Mouse (Mus musculus): ENCODE measurements around the gene Dtnb. TPM values are rescaled to one million over a fixed set of nuclear protein-coding genes. Genes with fewer than 3 reads are reported as not detected.
A peak's percentile ranks its signal among the peaks of the same experiment; 100 is the strongest.

Gene Dtnb
- polyA plus RNA-seq, 1 experiment from 2014 or later, result 41.1 TPM

GRCm38 (mm10) chr12:3572581-3573397 is 608 bp downstream of the Dtnb start:
- WGBS, result under 1% methylated on average over 53 of the region's 53 CpGs
- no peak for TF ChIP-seq CTCF (IDR thresholded peaks at IDR 0.05; ENCODE audit: low read depth)
- Histone ChIP-seq H3K9me3 (ENCODE audit: low read depth, low read length) (no peaks in the 10 kb centered on the region), H3K4me3 (ENCODE audit: low read depth, low read length) (peak overlapping the region; percentile 84), H3K9ac (peak overlapping the region; percentile 83), H3K4me1 (ENCODE audit: insufficient read depth) (no peaks in the 10 kb centered on the region), H3K4me2 (peak overlapping the region; percentile 70), H3K27me3 (ENCODE audit: insufficient read depth, low read length) (no peaks in the 10 kb centered on the region), H3K27ac (ENCODE audit: low read depth) (peak overlapping the region; percentile 91), H3K36me3 (ENCODE audit: insufficient read depth) (no peaks in the 10 kb centered on the region)
- DNase-seq, result peak; percentile 70
- peak; percentile 84 for ATAC-seq (ENCODE audit: insufficient read depth)

GRCm38 (mm10) chr12:3573410-3573809 is 1.2 kb downstream of the Dtnb start:
- no peak overlapping the region for H3K27ac ChIP-seq (ENCODE audit: low read depth)
- no peak for TF ChIP-seq CTCF (IDR thresholded peaks at IDR 0.05; ENCODE audit: low read depth)
- ATAC-seq (ENCODE audit: insufficient read depth) (no peak), DNase-seq (peak; percentile 25)
- no peaks in the 10 kb centered on the region for H3K4me1 ChIP-seq (ENCODE audit: insufficient read depth)
- no peaks in the 10 kb centered on the region for H3K27me3 ChIP-seq (ENCODE audit: insufficient read depth, low read length)
- no peaks in the 10 kb centered on the region for H3K36me3 ChIP-seq (ENCODE audit: insufficient read depth)
- peak overlapping the region; percentile 70 for H3K4me2 ChIP-seq
- peak overlapping the region; percentile 84 for H3K4me3 ChIP-seq (ENCODE audit: low read depth, low read length)
- WGBS, result 31% methylated on average over 6 of the region's 6 CpGs
- H3K9ac ChIP-seq, result peak overlapping the region; percentile 83
- no peaks in the 10 kb centered on the region for H3K9me3 ChIP-seq (ENCODE audit: low read depth, low read length)

- peak; percentile 34 for TF ChIP-seq CTCF (IDR thresholded peaks at IDR 0.05; ENCODE audit: low read depth)
- no peak overlapping the region for H3K9ac ChIP-seq
- H3K9me3 ChIP-seq (ENCODE audit: low read depth, low read length), result no peaks in the 10 kb centered on the region
- H3K4me2 ChIP-seq, result no peak overlapping the region
- H3K36me3 ChIP-seq (ENCODE audit: insufficient read depth), result no peaks in the 10 kb centered on the region
- H3K27me3 ChIP-seq (ENCODE audit: insufficient read depth, low read length), result no peaks in the 10 kb centered on the region
- WGBS, result 90% methylated on average over 4 of the region's 4 CpGs
- no peak overlapping the region for H3K4me3 ChIP-seq (ENCODE audit: low read depth, low read length)
- H3K27ac ChIP-seq (ENCODE audit: low read depth), result no peak overlapping the region
- DNase-seq (peak; percentile 11), ATAC-seq (ENCODE audit: insufficient read depth) (no peak)
- H3K4me1 ChIP-seq (ENCODE audit: insufficient read depth), result no peaks in the 10 kb centered on the region
Observed at GRCm38 (mm10) chr12:3574670-3575069, 2.5 kb downstream of the Dtnb start.

GRCm38 (mm10) chr12:3579958-3580530 is 7.9 kb downstream of the Dtnb start:
- Histone ChIP-seq H3K27ac (ENCODE audit: low read depth) (no peak overlapping the region), H3K4me2 (no peak overlapping the region), H3K36me3 (ENCODE audit: insufficient read depth) (no peaks in the 10 kb centered on the region), H3K9ac (no peak overlapping the region), H3K4me3 (ENCODE audit: low read depth, low read length) (no peak overlapping the region), H3K9me3 (ENCODE audit: low read depth, low read length) (no peaks in the 10 kb centered on the region), H3K4me1 (ENCODE audit: insufficient read depth) (no peaks in the 10 kb centered on the region; the same call in 1 of the 2 replicates), H3K27me3 (ENCODE audit: insufficient read depth, low read length) (no peaks in the 10 kb centered on the region)
- no peak for TF ChIP-seq CTCF (IDR thresholded peaks at IDR 0.05; ENCODE audit: low read depth)
- peak; percentile 59 for DNase-seq
- no peak for ATAC-seq (ENCODE audit: insufficient read depth)
- WGBS, result 37% methylated on average over 2 of the region's 2 CpGs

GRCm38 (mm10) chr12:3582604-3583003 is 10.4 kb downstream of the Dtnb start:
- Histone ChIP-seq H3K9me3 (ENCODE audit: low read depth, low read length) (no peaks in the 10 kb centered on the region), H3K4me3 (ENCODE audit: low read depth, low read length) (no peak overlapping the region), H3K4me1 (ENCODE audit: insufficient read depth) (no peaks in the 10 kb centered on the region; the same call in 1 of the 2 replicates), H3K27me3 (ENCODE audit: insufficient read depth, low read length) (no peaks in the 10 kb centered on the region), H3K27ac (ENCODE audit: low read depth) (no peak overlapping the region), H3K4me2 (no peak overlapping the region), H3K36me3 (ENCODE audit: insufficient read depth) (no peaks in the 10 kb centered on the region), H3K9ac (no peak overlapping the region)
- TF ChIP-seq CTCF (IDR thresholded peaks at IDR 0.05; ENCODE audit: low read depth), result no peak
- peak; percentile 65 for DNase-seq
- 0 out of 2 replicates have a peak, but pooled peaks have one; percentile 35 for ATAC-seq (ENCODE audit: insufficient read depth)
- 63% methylated on average over 4 of the region's 4 CpGs for WGBS

GRCm38 (mm10) chr12:3585525-3585924 is 13.3 kb downstream of the Dtnb start:
- 58% methylated on average over 4 of the region's 4 CpGs for WGBS
- H3K9me3 ChIP-seq (ENCODE audit: low read depth, low read length), result no peaks in the 10 kb centered on the region
- no peak overlapping the region for H3K9ac ChIP-seq
- H3K4me2 ChIP-seq, result no peak overlapping the region
- ATAC-seq (ENCODE audit: insufficient read depth) (no peak), DNase-seq (no peak)
- no peak overlapping the region; the same call in 1 of the 2 replicates for H3K27ac ChIP-seq (ENCODE audit: low read depth)
- no peaks in the 10 kb centered on the region; the same call in 1 of the 2 replicates for H3K4me1 ChIP-seq (ENCODE audit: insufficient read depth)
- H3K27me3 ChIP-seq (ENCODE audit: insufficient read depth, low read length), result no peaks in the 10 kb centered on the region
- TF ChIP-seq CTCF (IDR thresholded peaks at IDR 0.05; ENCODE audit: low read depth), result no peak
- no peak overlapping the region for H3K4me3 ChIP-seq (ENCODE audit: low read depth, low read length)
- no peaks in the 10 kb centered on the region; the same call in 1 of the 2 replicates for H3K36me3 ChIP-seq (ENCODE audit: insufficient read depth)

GRCm38 (mm10) chr12:3587010-3587409 is 14.8 kb downstream of the Dtnb start:
- no peaks in the 10 kb centered on the region; the same call in 1 of the 2 replicates for H3K36me3 ChIP-seq (ENCODE audit: insufficient read depth)
- no peaks in the 10 kb centered on the region for H3K27me3 ChIP-seq (ENCODE audit: insufficient read depth, low read length)
- H3K4me1 ChIP-seq (ENCODE audit: insufficient read depth), result no peaks in the 10 kb centered on the region
- H3K9ac ChIP-seq, result no peak overlapping the region
- no peak for TF ChIP-seq CTCF (IDR thresholded peaks at IDR 0.05; ENCODE audit: low read depth)
- H3K9me3 ChIP-seq (ENCODE audit: low read depth, low read length), result no peaks in the 10 kb centered on the region
- DNase-seq (no peak), ATAC-seq (ENCODE audit: insufficient read depth) (no peak)
- 85% methylated on average over 1 of the region's 1 CpGs for WGBS
- H3K4me2 ChIP-seq, result no peak overlapping the region
- no peak overlapping the region for H3K4me3 ChIP-seq (ENCODE audit: low read depth, low read length)
- H3K27ac ChIP-seq (ENCODE audit: low read depth), result no peak overlapping the region
